Mouse (Mus musculus) ES-E14 (cell line): ENCODE measurements around the gene Fads3.

Experiments used
- HCFC1 ChIP-seq: IDR thresholded peaks from 2 replicates; pipeline ENCODE4 v1.6.1; 2012; ENCODE audit warnings: low read length, inconsistent platforms, borderline replicate concordance; ENCODE audit not compliant: insufficient read depth
- ZNF384 ChIP-seq: IDR thresholded peaks from 2 replicates; pipeline ENCODE4 v1.6.1; 2012; ENCODE audit warnings: low read depth, low read length, inconsistent platforms

DNA sequence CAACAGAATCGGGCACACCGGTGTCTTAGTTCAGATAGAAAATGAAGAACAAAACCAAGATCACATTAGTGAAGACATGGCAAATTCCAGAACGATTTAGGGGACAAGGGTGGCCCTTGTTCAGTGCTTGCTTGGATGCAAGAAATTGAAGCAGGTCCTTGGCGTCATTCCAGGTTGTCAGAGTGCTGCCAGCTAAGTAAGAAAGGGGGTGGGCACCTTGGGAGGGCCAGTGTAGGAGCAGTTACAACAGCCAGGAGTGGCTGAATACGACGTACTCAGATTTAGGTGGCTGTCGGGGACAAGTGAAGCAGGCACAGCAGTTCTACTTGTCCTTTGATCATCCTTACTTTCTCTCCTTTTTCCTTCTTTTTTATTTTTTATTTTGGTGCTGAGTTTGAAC, 26.3 kb downstream of the Fads3 start:
- TF ChIP-seq ZNF384 (no peak), HCFC1 (no peak)
